Mouse (Mus musculus) layer of hippocampus, adult 18-20 months (tissue): ENCODE results near the gene Zfp708. TPM values are rescaled to one million over a fixed set of nuclear protein-coding genes. Genes with fewer than 3 reads are reported as not detected.

Experiments
- total RNA-seq, 2 experiments: library from RNA; stranded (reverse); gene quantifications; 2 replicates each; pipeline ENCODE4 v1.2.3; 2021

Zfp708 gene
- total RNA-seq, 2 experiments from 2014 or later = 2.4 to 3.2 TPM

Other genes starting within 250 kb of the Zfp708 start
- 1 to 10 TPM; 1.9 to 2.9 TPM for gene Gm10767, start 193.1 kb downstream of the Zfp708 start, total RNA-seq
- gene Zfp712, start 36.8 kb downstream of the Zfp708 start, total RNA-seq = 1 to 10 TPM; 4.4 to 4.8 TPM
- gene Gm28557, start 10.6 kb upstream of the Zfp708 start, total RNA-seq = 1 to 10 TPM; 2.9 to 3.1 TPM
- gene Rslcan18, start 18.3 kb upstream of the Zfp708 start, total RNA-seq = under 1 TPM; 0.58 to 0.74 TPM
- 10 to 100 TPM in 1 of 2 experiments, 1 to 10 TPM in 1; 9.9 to 13.7 TPM for gene Zfp759, start 23.7 kb upstream of the Zfp708 start, total RNA-seq
- gene Rsl1, start 75.2 kb upstream of the Zfp708 start, total RNA-seq = 1 to 10 TPM; 5.6 to 6.6 TPM
- gene Zfp455, start 96.5 kb upstream of the Zfp708 start, total RNA-seq = 1 to 10 TPM; 3.0 to 3.5 TPM
- 10 to 100 TPM; 19.7 to 20.7 TPM for gene Zfp458, start 180.5 kb upstream of the Zfp708 start, total RNA-seq
- gene Zfp457, start 208.5 kb upstream of the Zfp708 start, total RNA-seq = 1 to 10 TPM; 4.6 to 5.5 TPM
- gene Zfp595, start 234.6 kb upstream of the Zfp708 start, total RNA-seq = 1 to 10 TPM; 3.7 to 4.1 TPM